Mouse (Mus musculus) adrenal gland, adult 8-10 months (tissue): ENCODE measurements at regions not wholly inside any gene's neighbourhood (a gene's known extent, or its start where the extent isn't known, plus 50 kb on each side); places are given as distances from the start of the nearest gene placed in this dataset.
A peak's percentile ranks its signal among the peaks of the same experiment; 100 is the strongest.

Source experiments
- DNase-seq: peaks from one replicate; pipeline ENCODE4 v3.0.0; 2022

GRCm38 (mm10) chr6:47354515-47354914, 98.7 kb upstream of the Cul1 start:
- DNase-seq = no peak

- DNase-seq = peak; percentile 28
Observed at GRCm38 (mm10) chr6:47355500-47355899, 97.7 kb upstream of the Cul1 start.

GRCm38 (mm10) chr6:47356500-47356899, 96.7 kb upstream of the Cul1 start:
- no peak for DNase-seq

GRCm38 (mm10) chr6:47358686-47359085, 94.5 kb upstream of the Cul1 start:
- DNase-seq = no peak

GRCm38 (mm10) chr6:47364002-47364401, 89.2 kb upstream of the Cul1 start:
- DNase-seq = no peak

- no peak for DNase-seq
Observed at GRCm38 (mm10) chr6:47364556-47364955, 88.6 kb upstream of the Cul1 start.

GRCm38 (mm10) chr6:47365651-47366645, 87.2 kb upstream of the Cul1 start:
- no peak for DNase-seq

- DNase-seq = no peak
Observed at GRCm38 (mm10) chr6:47367461-47367860, 85.7 kb upstream of the Cul1 start.

GRCm38 (mm10) chr6:47375705-47376104, 77.5 kb upstream of the Cul1 start:
- no peak for DNase-seq

- DNase-seq = no peak
Observed at GRCm38 (mm10) chr6:47381451-47381850, 71.7 kb upstream of the Cul1 start.

- no peak for DNase-seq
Observed at GRCm38 (mm10) chr6:47386550-47386949, 66.6 kb upstream of the Cul1 start.

GRCm38 (mm10) chr6:47389908-47390307, 63.3 kb upstream of the Cul1 start:
- DNase-seq = no peak

GRCm38 (mm10) chr6:47390436-47391002, 62.7 kb upstream of the Cul1 start:
- peak; percentile 17 for DNase-seq

- DNase-seq = no peak
Observed at GRCm38 (mm10) chr6:47391014-47391802, 62.0 kb upstream of the Cul1 start.

GRCm38 (mm10) chr6:47395465-47396337, 57.5 kb upstream of the Cul1 start:
- DNase-seq = peak; percentile 36
